Mouse (Mus musculus) myocyte (in vitro differentiated cells): ENCODE data around the gene Lcor.

Experiments
- E2F4 ChIP-seq: IDR thresholded peaks from one replicate; pipeline ENCODE4 v1.6.1; 2011; ENCODE audit warnings: mild to moderate bottlenecking, control low read depth, moderate library complexity; ENCODE audit not compliant: insufficient read depth
- MAX ChIP-seq: IDR thresholded peaks from one replicate; pipeline ENCODE4 v1.6.1; 2011; ENCODE audit warnings: low read depth, mild to moderate bottlenecking, control low read depth
- MYOD1 ChIP-seq, 3 experiments: IDR thresholded peaks; one replicate each; pipeline ENCODE4 v1.6.1; 2011; ENCODE audit warnings: control low read depth in 2 of 3, low read depth in 2 of 3, mild to moderate bottlenecking in 2 of 3, moderate library complexity in 1 of 3; ENCODE audit not compliant: insufficient read length in 2 of 3, control insufficient read depth in 1 of 3
- MYOG ChIP-seq, 3 experiments: IDR thresholded peaks; one replicate each; pipeline ENCODE4 v1.6.1; 2011; ENCODE audit warnings: control low read depth in 2 of 3, low read depth in 2 of 3, mild to moderate bottlenecking in 2 of 3; ENCODE audit not compliant: insufficient read length in 2 of 3, control insufficient read depth in 1 of 3, insufficient read depth in 1 of 3
- POLR2A ChIP-seq: IDR thresholded peaks from one replicate; pipeline ENCODE4 v1.6.1; 2011; ENCODE audit warnings: low read depth, mild to moderate bottlenecking, control low read depth, moderate library complexity; ENCODE audit not compliant: insufficient read length
- POLR2AphosphoS2 ChIP-seq: IDR thresholded peaks from one replicate; pipeline ENCODE4 v1.6.1; 2011; ENCODE audit warnings: low read depth, control low read depth; ENCODE audit not compliant: insufficient read length
- REST ChIP-seq: IDR thresholded peaks from one replicate; pipeline ENCODE4 v1.6.1; 2011; ENCODE audit warnings: mild to moderate bottlenecking, control low read depth, moderate library complexity; ENCODE audit not compliant: insufficient read depth, insufficient read length
- SRF ChIP-seq: IDR thresholded peaks from one replicate; pipeline ENCODE4 v1.6.1; 2011; ENCODE audit warnings: low read depth; ENCODE audit not compliant: control insufficient read depth, insufficient read length
- TCF12 ChIP-seq: IDR thresholded peaks from one replicate; pipeline ENCODE4 v1.6.1; 2011; ENCODE audit warnings: mild to moderate bottlenecking, control low read depth; ENCODE audit not compliant: poor library complexity, insufficient read depth, severe bottlenecking
- TCF3 ChIP-seq: IDR thresholded peaks from one replicate; pipeline ENCODE4 v1.6.1; 2011; ENCODE audit warnings: low read depth, control low read depth; ENCODE audit not compliant: insufficient read length
- USF1 ChIP-seq: IDR thresholded peaks from one replicate; pipeline ENCODE4 v1.6.1; 2011; ENCODE audit warnings: low read depth, mild to moderate bottlenecking, control low read depth, moderate library complexity

DNA sequence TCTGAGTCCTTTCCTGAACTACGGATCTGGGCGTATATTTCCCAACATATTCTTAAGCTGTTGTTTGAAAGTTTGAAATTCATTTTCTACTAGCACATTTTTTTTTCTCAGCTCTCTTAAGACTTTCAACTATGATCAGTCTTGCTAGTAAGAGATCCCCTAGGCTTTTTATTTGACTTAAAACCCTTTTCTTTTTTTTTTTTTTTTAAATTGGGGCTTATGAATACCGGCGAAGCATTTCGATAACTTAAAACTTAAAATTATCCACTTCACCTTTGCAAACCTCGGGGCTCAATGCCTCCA lies 599 bp upstream of the Lcor start:
- TF ChIP-seq USF1 (no peak), POLR2A (no peak), MYOG (IDR thresholded peaks at IDR 0.05; ENCODE audit: control insufficient read depth in 1 of 3, insufficient read depth in 1 of 3, insufficient read length in 2 of 3, low read depth in 2 of 3) (no peak), E2F4 (no peak), POLR2AphosphoS2 (no peak), MYOD1 (IDR thresholded peaks at IDR 0.05; ENCODE audit: control insufficient read depth in 1 of 3, insufficient read length in 2 of 3, low read depth in 2 of 3) (no peak), TCF12 (no peak), SRF (no peak), MAX (no peak), TCF3 (no peak), REST (no peak)
